Mouse (Mus musculus) liver, postnatal 0 days (tissue): ENCODE measurements around the gene Smox.

Experiments
- CTCF ChIP-seq: sonication (generic); IDR thresholded peaks from 2 replicates; pipeline ENCODE4 v1.5.1; 2016; ENCODE audit warnings: antibody characterized with exemption, low read depth
- EP300 ChIP-seq: IDR thresholded peaks from 2 replicates; pipeline ENCODE4 v1.6.1; 2016; ENCODE audit warnings: antibody characterized with exemption, low read depth, mild to moderate bottlenecking

GRCm38 (mm10) chr2:131473749-131474148, 17.5 kb upstream of the Smox start:
- TF ChIP-seq EP300 = no peak
- no peak for TF ChIP-seq CTCF
